Mouse (Mus musculus) neural tube, embryonic 12.5 days (tissue): Measurements from ENCODE around the gene Esam. TPM values are rescaled to one million over a fixed set of nuclear protein-coding genes. Genes with fewer than 3 reads are reported as not detected.

ENCODE experiments used
- ATAC-seq: fragments of 200-750 bp; cut with Nextera tagmentation; 2 replicates; pipeline ENCODE4 v1.8.0; 2017; ENCODE audit warnings: low read depth, mild to moderate bottlenecking, moderate TSS enrichment, moderate library complexity; ENCODE audit not compliant: low FRiP score
- H3K27ac ChIP-seq: fragments of 300-500 bp; sonication (generic); 2 replicates; pipeline ENCODE4 v1.5.1; 2016
- H3K27me3 ChIP-seq: fragments of 300-500 bp; sonication (generic); replicated peaks from 2 replicates; pipeline ENCODE4 v1.6.1; 2016; ENCODE audit warnings: mild to moderate bottlenecking
- H3K36me3 ChIP-seq: fragments of 300-500 bp; sonication (generic); 2 replicates; pipeline ENCODE4 v1.6.1; 2016; ENCODE audit warnings: mild to moderate bottlenecking
- H3K4me1 ChIP-seq: fragments of 300-500 bp; sonication (generic); 2 replicates; pipeline ENCODE4 v1.6.1; 2016
- H3K4me2 ChIP-seq: fragments of 300-500 bp; sonication (generic); replicated peaks from 2 replicates; pipeline ENCODE4 v1.6.1; 2016; ENCODE audit warnings: mild to moderate bottlenecking
- H3K4me3 ChIP-seq: fragments of 300-500 bp; sonication (generic); 2 replicates; pipeline ENCODE4 v1.5.1; 2016
- H3K9ac ChIP-seq: fragments of 300-500 bp; sonication (generic); 2 replicates; pipeline ENCODE4 v1.6.1; 2016; ENCODE audit warnings: mild to moderate bottlenecking
- H3K9me3 ChIP-seq: fragments of 300-500 bp; sonication (generic); 2 replicates; pipeline ENCODE4 v1.6.1; 2016; ENCODE audit warnings: mild to moderate bottlenecking
- WGBS: fragments of 180-500 bp; shearing (Covaris S2); methylation state at CpG from one replicate; pipeline ENCODE4 v1.1.7; 2016; 5-methylcytosine and 5-hydroxymethylcytosine counted together
- polyA plus RNA-seq: library from polyadenylated mRNA; unstranded; fragments of >200 nt; fragmentation: Nextera tagmentation; extraction: Ambion mirVana; gene quantifications from 2 replicates; pipeline ENCODE4 v1.2.1, GENCODE M21; 2016

Gene Esam
- polyA plus RNA-seq, 1 experiment from 2014 or later = 38.2 TPM

- H3K4me1 ChIP-seq = peaks cover 13% of the 10 kb centered on the region
- no peak overlapping the region for H3K4me2 ChIP-seq
- H3K4me3 ChIP-seq = no peak overlapping the region
- peaks cover 89% of the 10 kb centered on the region for H3K27me3 ChIP-seq
- no peak overlapping the region for H3K27ac ChIP-seq
- 55% methylated on average over 1 of the region's 1 CpGs for WGBS
- H3K9ac ChIP-seq = no peak overlapping the region
- no peak for ATAC-seq
- no peaks in the 10 kb centered on the region for H3K9me3 ChIP-seq
- H3K36me3 ChIP-seq = no peaks in the 10 kb centered on the region
Measured at GRCm38 (mm10) chr9:37550435-37550834, 22.6 kb downstream of the Esam start.

GRCm38 (mm10) chr9:37551751-37552531 lies 24.1 kb downstream of the Esam start:
- Histone ChIP-seq H3K9me3 (no peaks in the 10 kb centered on the region), H3K4me1 (peaks cover 13% of the 10 kb centered on the region), H3K4me3 (peak overlapping the region; percentile 35), H3K9ac (no peak overlapping the region), H3K36me3 (no peaks in the 10 kb centered on the region), H3K27me3 (peaks cover 84% of the 10 kb centered on the region), H3K27ac (no peak overlapping the region), H3K4me2 (peak overlapping the region; percentile 81)
- ATAC-seq = peak; percentile 26
- WGBS = 3% methylated on average over 23 of the region's 23 CpGs

GRCm38 (mm10) chr9:37552536-37553293 lies 24.8 kb downstream of the Esam start, which contains the start of gene Nrgn:
TSS of gene Nrgn (minus strand) at chr9:37552904.
- Histone ChIP-seq H3K9ac (no peak within 1 kb of the TSS), H3K36me3 (no peaks in the 10 kb centered on the region), H3K4me1 (peaks cover 13% of the 10 kb centered on the region), H3K9me3 (no peaks in the 10 kb centered on the region), H3K4me2 (peak within 1 kb of the TSS; percentile 81), H3K27me3 (peaks cover 78% of the 10 kb centered on the region), H3K27ac (no peak within 1 kb of the TSS), H3K4me3 (peak within 1 kb of the TSS; percentile 35)
- ATAC-seq = peak; percentile 93
- 4% methylated on average over 31 of the region's 31 CpGs for WGBS

- ATAC-seq = no peak
- Histone ChIP-seq H3K4me1 (peaks cover 13% of the 10 kb centered on the region), H3K4me2 (no peak overlapping the region), H3K4me3 (no peak overlapping the region), H3K9me3 (no peaks in the 10 kb centered on the region), H3K27me3 (peaks cover 63% of the 10 kb centered on the region), H3K9ac (no peak overlapping the region), H3K27ac (no peak overlapping the region), H3K36me3 (no peaks in the 10 kb centered on the region)
- 90% methylated on average over 1 of the region's 1 CpGs for WGBS
Measured at GRCm38 (mm10) chr9:37554279-37554678, 26.4 kb downstream of the Esam start.

GRCm38 (mm10) chr9:37554838-37555748 lies 27.2 kb downstream of the Esam start, which contains the start of gene Siae:
TSS of gene Siae (plus strand) at chr9:37555698.
- Histone ChIP-seq H3K4me2 (no peak within 1 kb of the TSS), H3K9ac (no peak within 1 kb of the TSS), H3K36me3 (no peaks in the 10 kb centered on the region), H3K4me3 (no peak within 1 kb of the TSS), H3K27ac (no peak within 1 kb of the TSS), H3K9me3 (no peaks in the 10 kb centered on the region), H3K4me1 (peaks cover 13% of the 10 kb centered on the region), H3K27me3 (peaks cover 56% of the 10 kb centered on the region)
- 31% methylated on average over 7 of the region's 7 CpGs for WGBS
- ATAC-seq = no peak

DNA sequence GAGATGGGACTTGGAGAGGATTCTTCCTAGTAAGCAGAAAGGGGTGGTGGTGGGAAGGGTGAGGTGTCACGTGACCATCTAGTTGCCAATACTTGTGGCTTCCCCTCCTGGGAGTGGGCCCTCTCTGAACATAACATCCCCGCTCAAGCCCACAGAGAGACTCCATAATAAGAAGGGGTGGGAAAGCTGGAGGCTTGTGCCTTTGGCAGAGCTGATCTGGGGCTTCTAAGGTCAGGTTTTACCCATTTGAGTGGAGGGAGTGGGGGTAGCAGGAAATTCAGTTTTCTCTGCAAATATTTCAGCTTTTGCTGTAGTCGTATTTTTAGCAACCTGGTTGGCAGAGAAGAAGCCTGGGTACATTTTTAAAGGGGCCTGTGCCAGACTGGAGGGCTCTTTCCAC lies 28.5 kb downstream of the Esam start:
- peaks cover 45% of the 10 kb centered on the region for H3K27me3 ChIP-seq
- H3K9ac ChIP-seq = no peak overlapping the region
- H3K36me3 ChIP-seq = no peaks in the 10 kb centered on the region
- H3K9me3 ChIP-seq = no peaks in the 10 kb centered on the region
- no peak overlapping the region for H3K4me3 ChIP-seq
- no peak overlapping the region for H3K27ac ChIP-seq
- WGBS = 78% methylated on average over 3 of the region's 3 CpGs
- H3K4me2 ChIP-seq = no peak overlapping the region
- H3K4me1 ChIP-seq = peaks cover 13% of the 10 kb centered on the region
- no peak for ATAC-seq

- Histone ChIP-seq H3K27ac (no peak overlapping the region), H3K4me1 (no peaks in the 10 kb centered on the region), H3K4me2 (no peak overlapping the region), H3K9me3 (no peaks in the 10 kb centered on the region), H3K9ac (no peak overlapping the region), H3K27me3 (peaks cover 5% of the 10 kb centered on the region; the same call in 1 of the 2 replicates), H3K36me3 (no peaks in the 10 kb centered on the region), H3K4me3 (no peak overlapping the region)
- WGBS = 79% methylated on average over 2 of the region's 2 CpGs
- ATAC-seq = no peak
Measured at GRCm38 (mm10) chr9:37560617-37561016, 32.7 kb downstream of the Esam start.

DNA sequence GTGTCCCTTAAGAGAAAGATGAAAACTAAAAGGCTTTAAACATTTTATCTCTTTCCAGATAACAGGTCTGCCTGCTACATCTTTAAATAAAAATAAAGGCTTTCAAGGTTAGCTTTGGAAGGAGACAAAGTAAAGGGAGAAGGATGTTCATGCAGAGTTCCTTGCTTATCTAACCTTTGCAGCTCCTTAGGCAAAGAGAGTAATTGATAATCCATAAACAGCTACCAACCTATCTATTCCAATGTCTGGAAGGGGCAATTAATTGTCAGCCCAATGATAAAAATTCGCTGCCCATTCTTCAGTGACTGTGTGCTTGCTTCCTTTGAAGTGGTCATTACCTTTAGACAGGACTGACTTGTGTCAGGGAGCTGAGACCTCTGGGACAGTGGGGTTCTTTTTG lies 35.9 kb downstream of the Esam start:
- no peak overlapping the region for H3K27ac ChIP-seq
- H3K4me3 ChIP-seq = no peak overlapping the region
- 50% methylated on average over 1 of the region's 1 CpGs for WGBS
- ATAC-seq = no peak
- H3K4me1 ChIP-seq = 0 out of 2 replicates have a peak, but pooled peaks cover 3% of the 10 kb centered on the region
- no peak overlapping the region for H3K4me2 ChIP-seq
- H3K27me3 ChIP-seq = no peaks in the 10 kb centered on the region
- no peaks in the 10 kb centered on the region for H3K9me3 ChIP-seq
- H3K36me3 ChIP-seq = no peaks in the 10 kb centered on the region
- H3K9ac ChIP-seq = no peak overlapping the region

DNA sequence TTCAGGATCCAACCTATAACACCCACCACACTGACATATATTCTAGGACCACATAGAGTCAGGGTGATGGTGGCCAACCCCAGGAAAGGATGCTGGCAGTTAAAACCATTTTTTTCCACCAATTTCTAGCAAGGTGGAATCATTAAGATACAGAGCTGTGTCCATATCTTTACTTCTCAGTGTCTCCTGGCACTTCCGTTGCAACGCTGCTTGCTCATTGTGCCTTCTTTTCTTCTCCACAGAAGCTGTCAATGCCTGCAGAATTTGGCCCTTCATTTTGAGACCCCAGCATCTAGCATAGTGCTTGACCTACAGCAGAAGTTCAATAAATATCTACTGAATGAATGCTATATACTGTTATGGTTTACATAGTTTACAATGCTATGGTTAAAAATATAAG lies 39.1 kb downstream of the Esam start:
- Histone ChIP-seq H3K9me3 (no peaks in the 10 kb centered on the region), H3K9ac (no peak overlapping the region), H3K27ac (no peak overlapping the region), H3K27me3 (no peaks in the 10 kb centered on the region), H3K4me2 (no peak overlapping the region), H3K36me3 (no peaks in the 10 kb centered on the region), H3K4me3 (no peak overlapping the region), H3K4me1 (0 out of 2 replicates have a peak, but pooled peaks cover 3% of the 10 kb centered on the region)
- ATAC-seq = no peak
- WGBS = 90% methylated on average over 2 of the region's 2 CpGs

DNA sequence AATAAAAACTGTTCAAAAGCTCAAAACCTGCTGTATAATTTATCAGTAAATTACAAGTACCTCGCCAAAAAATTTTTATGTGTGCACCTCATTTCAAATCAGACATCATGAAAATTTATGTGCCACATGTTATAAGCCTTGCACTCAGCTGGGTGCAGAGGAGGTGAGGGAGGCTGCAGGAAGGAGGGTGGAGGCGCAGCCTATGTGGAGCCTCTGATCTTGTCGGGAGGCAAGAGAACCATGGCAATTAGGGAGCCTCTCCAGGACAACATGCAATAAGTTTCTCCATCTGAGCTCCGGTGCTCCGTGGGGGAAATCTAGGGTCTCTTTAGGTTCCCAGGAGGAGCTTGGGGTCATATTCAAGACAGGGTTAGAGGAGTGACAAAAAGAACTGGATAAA lies 39.6 kb downstream of the Esam start:
- WGBS = 36% methylated on average over 5 of the region's 5 CpGs
- Histone ChIP-seq H3K27me3 (no peaks in the 10 kb centered on the region), H3K4me2 (no peak overlapping the region), H3K36me3 (no peaks in the 10 kb centered on the region), H3K4me3 (no peak overlapping the region), H3K27ac (no peak overlapping the region), H3K4me1 (0 out of 2 replicates have a peak, but pooled peaks cover 3% of the 10 kb centered on the region), H3K9me3 (no peaks in the 10 kb centered on the region), H3K9ac (no peak overlapping the region)
- ATAC-seq = no peak

- Histone ChIP-seq H3K9me3 (no peaks in the 10 kb centered on the region), H3K9ac (no peak overlapping the region), H3K4me3 (no peak overlapping the region), H3K4me2 (peak overlapping the region; percentile 32; the same call in 1 of the 2 replicates), H3K36me3 (no peaks in the 10 kb centered on the region), H3K27ac (no peak overlapping the region), H3K4me1 (0 out of 2 replicates have a peak, but pooled peaks cover 3% of the 10 kb centered on the region), H3K27me3 (no peaks in the 10 kb centered on the region)
- ATAC-seq = no peak
- WGBS = 37% methylated on average over 15 of the region's 15 CpGs
Measured at GRCm38 (mm10) chr9:37567892-37568604, 40.2 kb downstream of the Esam start.
